Mouse (Mus musculus) spleen, postnatal 4 days (tissue): ENCODE data around the gene Tmem176a.
A peak's percentile ranks its signal among the peaks of the same experiment; 100 is the strongest.
"Not testable (repeated sequence)": the region's sequence is repeated elsewhere in the genome, so short reads cannot be mapped to it uniquely, and the experiment has no call there.

Source experiments
- DNase-seq, 2 experiments: peaks; one replicate each; pipeline ENCODE4 v3.0.0; 2022; ENCODE audit warnings: low spot score in 2 of 2

Tmem176a gene

GRCm38 (mm10) chr6:48840371-48840969 lies at the start of gene Tmem176a:
Gene Tmem176a, plus strand, starts transcription at chr6:48840919.
- no peak for DNase-seq

GRCm38 (mm10) chr6:48801897-48802296 lies 38.8 kb upstream of the Tmem176a start:
- no peak for DNase-seq

GRCm38 (mm10) chr6:48803406-48804051 lies 37.2 kb upstream of the Tmem176a start:
- DNase-seq, result no peak

DNA sequence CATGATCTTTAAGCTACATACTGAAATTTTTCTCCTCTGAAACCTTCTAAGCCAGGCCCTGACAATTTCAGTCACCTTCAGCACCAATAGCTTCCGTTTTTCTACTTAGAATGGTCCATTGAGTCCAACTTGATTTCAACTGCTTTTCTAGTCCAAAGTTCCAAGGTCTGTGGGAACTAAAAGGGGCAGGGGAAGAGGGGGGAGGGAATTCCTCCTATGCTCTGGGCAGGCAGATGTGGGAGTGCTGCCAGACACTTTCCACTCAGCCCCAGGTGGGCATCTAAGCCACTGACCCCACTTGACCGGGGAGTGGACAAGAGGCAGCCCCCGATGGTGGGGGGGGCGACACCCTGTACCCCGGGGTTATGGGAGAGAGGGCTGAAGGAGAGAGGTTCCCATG lies 36.4 kb upstream of the Tmem176a start:
- no peak for DNase-seq

DNA sequence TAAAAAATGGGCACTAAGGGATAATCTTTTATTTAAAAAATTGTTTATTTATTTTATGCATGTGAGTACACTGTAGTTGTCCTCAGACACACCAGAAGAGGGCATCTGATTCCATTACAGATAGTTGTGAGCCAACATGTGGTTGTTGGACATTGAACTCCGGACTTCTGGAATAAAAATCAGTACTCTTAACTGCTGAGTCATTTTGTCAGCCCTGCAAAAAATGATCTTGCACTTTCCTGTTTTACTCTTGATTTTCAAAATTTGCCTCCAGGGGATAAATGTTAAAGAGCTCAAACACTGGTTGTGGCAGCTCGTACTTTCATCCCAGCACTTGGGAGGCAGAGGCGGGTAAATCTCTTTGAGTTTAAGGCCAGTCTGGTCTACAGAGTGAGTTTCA lies 34.0 kb upstream of the Tmem176a start:
- DNase-seq, result no peak

- no peak for DNase-seq
Observed at GRCm38 (mm10) chr6:48809494-48810219, 31.1 kb upstream of the Tmem176a start.

DNA sequence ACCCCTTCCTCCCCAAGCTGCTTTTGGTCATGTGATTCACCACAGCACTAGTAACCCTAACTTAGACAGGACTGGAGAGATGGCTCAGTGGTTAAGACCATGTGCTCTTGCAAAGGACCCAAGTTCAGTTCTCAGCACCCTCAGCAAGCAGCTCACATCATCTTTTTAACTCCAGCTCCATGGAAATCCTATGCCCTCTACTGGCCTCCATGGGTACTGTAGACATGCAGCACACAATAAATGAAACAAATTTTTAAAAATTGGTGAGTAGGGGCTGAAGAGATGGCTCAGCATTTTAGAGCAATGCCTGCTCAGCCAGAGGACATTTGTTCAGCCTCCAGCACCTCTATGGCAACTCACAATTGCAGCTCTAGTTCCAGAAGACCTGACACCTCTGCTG lies 25.7 kb upstream of the Tmem176a start:
- no peak for DNase-seq

DNA sequence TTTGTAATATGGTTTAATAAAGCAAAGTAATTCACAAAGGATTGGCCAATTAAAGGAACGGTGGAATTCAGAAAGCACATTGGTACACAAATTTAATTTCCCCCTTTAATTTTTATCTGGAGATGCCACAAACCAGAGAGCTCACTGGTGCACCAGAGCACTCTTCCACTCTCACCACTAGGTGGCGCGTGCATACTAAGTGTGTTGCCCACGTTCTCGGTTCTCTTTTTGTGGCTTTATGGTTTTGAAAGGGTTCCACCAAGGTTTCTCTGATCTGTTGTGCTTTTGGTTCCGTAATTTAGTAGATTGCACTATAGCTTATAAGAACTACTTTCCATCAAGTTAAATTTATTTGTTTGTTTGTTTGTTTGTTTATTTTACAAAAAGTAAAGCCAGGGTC lies 22.9 kb upstream of the Tmem176a start:
- DNase-seq, result peak; percentile 51 to 83

- DNase-seq, result not testable (repeated sequence)
Observed at GRCm38 (mm10) chr6:48821991-48822785, 18.5 kb upstream of the Tmem176a start.

DNA sequence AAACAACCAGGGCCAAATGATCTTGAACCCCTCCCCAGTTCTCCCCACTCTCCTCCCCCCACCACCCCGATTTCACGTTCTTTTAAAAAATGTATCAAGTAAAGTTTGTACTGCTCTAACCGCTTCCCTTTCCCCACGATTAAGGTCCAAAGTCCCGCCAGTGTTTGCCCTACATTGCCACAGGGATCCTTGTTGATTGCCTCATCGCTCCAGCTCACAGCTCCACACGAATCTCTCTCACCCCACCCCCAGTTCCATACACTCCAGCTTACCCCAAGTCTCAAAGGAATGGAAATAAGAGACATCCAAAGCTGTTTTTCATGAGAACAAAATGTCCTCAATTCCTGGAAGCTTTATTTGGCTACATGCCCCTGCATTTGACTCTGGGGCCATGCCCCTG lies 15.7 kb upstream of the Tmem176a start:
- DNase-seq, result no peak

DNA sequence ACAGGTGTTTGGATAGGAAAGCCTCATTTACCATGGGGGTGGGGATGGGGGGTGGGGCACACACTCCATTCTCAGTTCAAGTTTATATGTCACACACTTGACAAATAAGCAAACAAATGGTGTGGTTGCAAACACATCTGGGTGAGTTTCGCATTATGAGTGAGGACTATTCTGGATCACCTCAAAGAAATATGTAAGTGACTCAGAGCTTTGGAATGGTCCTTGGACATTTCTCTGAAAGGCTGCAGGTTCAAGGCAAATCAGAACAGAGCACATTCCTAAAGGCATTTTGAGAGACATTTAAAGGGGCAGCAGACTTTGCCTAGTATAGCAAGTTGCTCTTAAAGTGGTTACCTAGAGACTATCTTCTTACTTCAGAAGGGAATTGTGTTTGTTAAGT lies 11.7 kb upstream of the Tmem176a start:
- no peak for DNase-seq

GRCm38 (mm10) chr6:48829651-48830050 lies 11.1 kb upstream of the Tmem176a start:
- DNase-seq, result no peak

- DNase-seq, result no peak
Observed at GRCm38 (mm10) chr6:48830241-48830640, 10.5 kb upstream of the Tmem176a start.

DNA sequence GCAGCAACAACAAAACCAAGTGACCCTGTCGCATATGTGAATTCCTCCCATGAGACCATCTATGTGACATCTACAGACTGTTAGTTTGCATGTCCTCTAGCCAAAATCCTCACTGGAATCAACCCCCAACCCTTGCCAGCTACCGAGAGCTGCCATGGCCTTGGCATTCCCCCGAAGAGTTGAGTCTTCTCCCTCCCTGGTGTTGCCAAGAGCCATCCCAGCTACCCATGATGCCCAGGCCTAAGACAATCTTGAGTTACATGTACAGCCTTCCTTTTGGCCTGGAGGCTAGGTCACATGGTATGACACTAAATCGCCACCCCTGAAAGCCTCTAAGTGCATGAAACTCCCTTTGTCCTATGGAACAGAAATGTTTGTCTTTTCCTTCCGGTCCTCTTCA lies 9.6 kb upstream of the Tmem176a start:
- DNase-seq, result no peak

- no peak for DNase-seq
Observed at GRCm38 (mm10) chr6:48832426-48832825, 8.3 kb upstream of the Tmem176a start.

DNA sequence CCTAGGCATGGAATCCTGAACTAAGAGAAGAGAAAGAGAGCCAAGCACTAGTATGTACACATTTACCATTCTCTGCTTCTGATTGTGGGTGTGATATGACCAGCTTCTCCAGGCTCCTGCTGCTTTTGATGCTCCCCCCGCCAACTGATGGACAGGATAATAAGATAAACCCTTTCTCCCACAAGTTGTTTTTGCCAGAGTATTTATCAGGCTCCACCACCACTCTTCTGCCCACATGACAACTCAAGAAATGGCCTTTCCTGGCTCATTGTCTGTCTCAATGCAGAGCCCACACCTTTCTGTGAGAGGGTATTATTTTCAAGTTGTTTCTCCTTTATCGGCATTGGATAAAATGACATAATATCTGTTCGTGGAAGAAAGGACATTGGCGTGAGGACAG lies 7.2 kb upstream of the Tmem176a start:
- no peak for DNase-seq

GRCm38 (mm10) chr6:48835241-48835640 lies 5.5 kb upstream of the Tmem176a start:
- no peak for DNase-seq

GRCm38 (mm10) chr6:48836146-48836545 lies 4.6 kb upstream of the Tmem176a start:
- no peak for DNase-seq

DNA sequence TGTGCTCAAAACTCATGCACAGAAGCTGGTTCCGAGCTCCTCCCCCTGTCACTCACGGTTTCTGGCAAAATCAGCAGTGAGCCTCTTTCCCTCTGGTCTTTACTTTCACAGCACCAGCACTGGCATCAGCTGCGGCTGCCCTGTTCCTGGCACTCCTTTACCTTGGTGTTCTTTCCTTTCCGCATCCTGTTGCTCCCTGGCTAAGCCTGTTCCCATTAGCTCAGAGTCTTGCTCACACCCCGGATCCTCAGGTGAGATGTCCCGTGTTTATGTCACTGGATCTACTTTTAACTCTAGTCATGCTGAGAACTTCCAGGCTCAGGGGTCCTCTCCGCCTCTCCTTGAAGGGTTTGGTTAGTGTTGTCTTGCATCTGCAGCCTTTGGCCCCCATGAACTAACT lies 3.2 kb upstream of the Tmem176a start:
- no peak for DNase-seq

GRCm38 (mm10) chr6:48838321-48839080 lies 2.2 kb upstream of the Tmem176a start:
- DNase-seq, result no peak

DNA sequence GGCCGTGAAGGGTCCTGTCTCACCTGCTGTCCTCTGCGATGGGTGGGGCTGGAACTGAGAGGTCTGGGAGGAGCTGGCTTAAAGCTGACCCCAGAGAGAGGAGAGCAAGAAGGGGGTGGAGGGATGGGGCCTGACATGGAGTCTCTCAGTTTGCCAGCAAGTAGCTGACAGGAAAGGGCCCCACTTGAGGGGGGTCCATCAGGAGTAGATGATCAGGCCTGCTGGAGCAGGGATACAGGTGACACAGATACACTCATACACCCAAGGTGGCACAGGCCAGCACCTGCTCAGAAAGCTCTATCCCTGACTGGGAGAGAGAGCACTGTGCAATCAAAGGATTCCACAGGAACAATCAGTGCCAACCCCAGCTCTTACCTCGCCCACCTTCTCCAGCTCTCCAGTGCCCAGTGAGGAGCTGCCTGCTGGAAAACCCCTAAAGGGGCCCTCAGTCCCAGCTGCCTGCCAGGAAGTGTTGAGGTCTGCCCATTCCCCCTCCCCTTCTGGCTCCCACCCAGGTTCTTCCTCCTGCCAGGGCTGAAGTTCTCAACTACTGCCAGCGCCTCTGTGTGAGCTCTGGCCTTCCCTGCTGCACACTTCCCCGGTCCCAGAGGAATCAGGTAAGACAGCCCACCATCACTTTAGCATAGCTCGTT lies 380 bp downstream of the Tmem176a start, which contains the start of gene Tmem176b:
Tmem176b (minus strand) TSS at position 524 of the 653 bp plus-strand sequence.
- peak; percentile 60 to 72 for DNase-seq
